Mouse (Mus musculus) forebrain, embryonic 14.5 days (tissue): ENCODE results near the gene Traf7. TPM values are rescaled to one million over a fixed set of nuclear protein-coding genes. Genes with fewer than 3 reads are reported as not detected.
A peak's percentile ranks its signal among the peaks of the same experiment; 100 is the strongest.

ENCODE experiments used
- ATAC-seq: fragments of 200-750 bp; cut with Nextera tagmentation; 2 replicates; pipeline ENCODE4 v1.8.0; 2017; ENCODE audit warnings: mild to moderate bottlenecking, moderate library complexity
- DNase-seq: peaks from one replicate; pipeline ENCODE4 v3.0.0-alpha.2; 2015; ENCODE audit warnings: low spot score
- H3K27ac ChIP-seq: fragments of 300-500 bp; sonication (generic); 2 replicates; pipeline ENCODE4 v1.5.1; 2014; ENCODE audit warnings: low read depth, mild to moderate bottlenecking, control low read depth, low read length, moderate library complexity
- H3K27me3 ChIP-seq: fragments of 300-500 bp; sonication (generic); replicated peaks from 2 replicates; pipeline ENCODE4 v1.6.1; 2014; ENCODE audit warnings: low read length, control low read depth, mixed read lengths; ENCODE audit not compliant: control insufficient read depth, insufficient read depth
- H3K36me3 ChIP-seq: fragments of 300-500 bp; sonication (generic); 2 replicates; pipeline ENCODE4 v1.6.1; 2014; ENCODE audit warnings: low read length, control low read depth; ENCODE audit not compliant: control insufficient read depth, insufficient read depth
- H3K4me1 ChIP-seq: fragments of 300-500 bp; sonication (generic); 2 replicates; pipeline ENCODE4 v1.6.1; 2014; ENCODE audit warnings: antibody characterized with exemption, low read length, control low read depth; ENCODE audit not compliant: control insufficient read depth, insufficient read depth
- H3K4me2 ChIP-seq: fragments of 300-500 bp; sonication (generic); 2 replicates; pipeline ENCODE4 v1.6.1; 2014; ENCODE audit warnings: mild to moderate bottlenecking, control low read depth, low read length
- H3K4me3 ChIP-seq: fragments of 300-500 bp; sonication (generic); 2 replicates; pipeline ENCODE4 v1.5.1; 2014; ENCODE audit warnings: low read depth, low read length, control low read depth
- H3K9ac ChIP-seq: fragments of 300-500 bp; sonication (generic); 2 replicates; pipeline ENCODE4 v1.6.1; 2014; ENCODE audit warnings: mild to moderate bottlenecking, low read length, control low read depth, moderate library complexity
- H3K9me3 ChIP-seq: fragments of 300-500 bp; sonication (generic); replicated peaks from 2 replicates; pipeline ENCODE4 v1.6.1; 2016; ENCODE audit warnings: low read length, control low read depth, mixed read lengths; ENCODE audit not compliant: control insufficient read depth
- WGBS: fragments of 180-500 bp; shearing (Covaris S2); extraction: QIAGEN DNeasy Blood & Tissue Kit; methylation state at CpG from one replicate; pipeline ENCODE4 v1.1.7; 2014; 5-methylcytosine and 5-hydroxymethylcytosine counted together
- polyA plus RNA-seq: library from polyadenylated mRNA; unstranded; fragments of >200 nt; fragmentation: Nextera tagmentation; extraction: Ambion mirVana; gene quantifications from 2 replicates; pipeline ENCODE4 v1.2.1, GENCODE M21; 2014

The Traf7 gene
- polyA plus RNA-seq, 1 experiment from 2014 or later, result 80.1 TPM

GRCm38 (mm10) chr17:24529007-24529451 is 1.3 kb upstream of the Traf7 start:
- DNase-seq (peak; percentile 79), ATAC-seq (no peak)
- Histone ChIP-seq H3K9ac (peak overlapping the region; percentile 85), H3K4me1 (peaks cover 30% of the 10 kb centered on the region), H3K27me3 (no peaks in the 10 kb centered on the region), H3K27ac (peak overlapping the region; percentile 78; the same call in 1 of the 2 replicates), H3K36me3 (peaks cover 17% of the 10 kb centered on the region), H3K4me2 (peak overlapping the region; percentile 94), H3K9me3 (no peaks in the 10 kb centered on the region), H3K4me3 (peak overlapping the region; percentile 61)
- WGBS, result 2% methylated on average over 4 of the region's 4 CpGs

GRCm38 (mm10) chr17:24528560-24528918 is 801 bp upstream of the Traf7 start:
- under 1% methylated on average over 8 of the region's 8 CpGs for WGBS
- Histone ChIP-seq H3K4me1 (peaks cover 30% of the 10 kb centered on the region), H3K36me3 (peaks cover 17% of the 10 kb centered on the region), H3K9ac (peak overlapping the region; percentile 85), H3K4me2 (peak overlapping the region; percentile 94), H3K27me3 (no peaks in the 10 kb centered on the region), H3K9me3 (no peaks in the 10 kb centered on the region), H3K4me3 (peak overlapping the region; percentile 61), H3K27ac (peak overlapping the region; percentile 78)
- ATAC-seq (no peak), DNase-seq (no peak)

- H3K36me3 ChIP-seq, result peaks cover 17% of the 10 kb centered on the region
- 0% methylated on average over 12 of the region's 19 CpGs for WGBS
- DNase-seq (peak; percentile 22), ATAC-seq (no peak)
- peak overlapping the region; percentile 49; the same call in 1 of the 2 replicates for H3K27ac ChIP-seq
- H3K4me3 ChIP-seq, result peak overlapping the region; percentile 82
- H3K4me2 ChIP-seq, result peak overlapping the region; percentile 75
- peaks cover 22% of the 10 kb centered on the region for H3K4me1 ChIP-seq
- no peaks in the 10 kb centered on the region for H3K9me3 ChIP-seq
- peak overlapping the region; percentile 89 for H3K9ac ChIP-seq
- H3K27me3 ChIP-seq, result no peaks in the 10 kb centered on the region
Measured at GRCm38 (mm10) chr17:24527315-24527714, 423 bp downstream of the Traf7 start.

GRCm38 (mm10) chr17:24524734-24525133 is 3.0 kb downstream of the Traf7 start:
- H3K9ac ChIP-seq, result no peak overlapping the region
- H3K9me3 ChIP-seq, result no peaks in the 10 kb centered on the region
- H3K27me3 ChIP-seq, result no peaks in the 10 kb centered on the region
- WGBS, result 83% methylated on average over 2 of the region's 2 CpGs
- H3K4me1 ChIP-seq, result peaks cover 14% of the 10 kb centered on the region
- DNase-seq (no peak), ATAC-seq (no peak)
- no peak overlapping the region for H3K4me2 ChIP-seq
- no peak overlapping the region for H3K4me3 ChIP-seq
- H3K36me3 ChIP-seq, result peaks cover 8% of the 10 kb centered on the region
- H3K27ac ChIP-seq, result no peak overlapping the region

GRCm38 (mm10) chr17:24520450-24520849 is 7.3 kb downstream of the Traf7 start:
- DNase-seq, result no peak
- 95% methylated on average over 4 of the region's 4 CpGs for WGBS
- ATAC-seq, result no peak

GRCm38 (mm10) chr17:24514270-24515257 is 13.2 kb downstream of the Traf7 start:
- no peaks in the 10 kb centered on the region for H3K27me3 ChIP-seq
- 88% methylated on average over 24 of the region's 24 CpGs for WGBS
- peak overlapping the region; percentile 6; the same call in 1 of the 2 replicates for H3K27ac ChIP-seq
- H3K9me3 ChIP-seq, result no peaks in the 10 kb centered on the region
- no peak for DNase-seq
- peaks cover 90% of the 10 kb centered on the region for H3K36me3 ChIP-seq
- H3K4me3 ChIP-seq, result no peak overlapping the region
- no peak for ATAC-seq
- no peak overlapping the region for H3K4me2 ChIP-seq
- H3K4me1 ChIP-seq, result no peaks in the 10 kb centered on the region
- no peak overlapping the region for H3K9ac ChIP-seq

More at GRCm38 (mm10) chr17:24520450-24520849, 7.3 kb downstream of the Traf7 start:
- Histone ChIP-seq H3K27ac (no peak overlapping the region), H3K27me3 (no peaks in the 10 kb centered on the region), H3K9me3 (no peaks in the 10 kb centered on the region), H3K4me2 (no peak overlapping the region), H3K36me3 (peaks cover 40% of the 10 kb centered on the region), H3K4me1 (no peaks in the 10 kb centered on the region), H3K9ac (no peak overlapping the region), H3K4me3 (no peak overlapping the region)

- peaks cover 95% of the 10 kb centered on the region for H3K36me3 ChIP-seq
- WGBS, result 46% methylated on average over 5 of the region's 5 CpGs
Measured at GRCm38 (mm10) chr17:24513609-24514008, 14.1 kb downstream of the Traf7 start.

GRCm38 (mm10) chr17:24507806-24508460 is 19.8 kb downstream of the Traf7 start:
- Histone ChIP-seq H3K27ac (no peak overlapping the region), H3K27me3 (no peaks in the 10 kb centered on the region), H3K4me1 (no peaks in the 10 kb centered on the region), H3K36me3 (peaks cover 94% of the 10 kb centered on the region), H3K4me3 (no peak overlapping the region), H3K9me3 (no peaks in the 10 kb centered on the region), H3K9ac (no peak overlapping the region), H3K4me2 (no peak overlapping the region)
- no peak for DNase-seq
- ATAC-seq, result no peak
- WGBS, result 85% methylated on average over 12 of the region's 12 CpGs

More at GRCm38 (mm10) chr17:24513609-24514008, 14.1 kb downstream of the Traf7 start:
- Histone ChIP-seq H3K4me2 (no peak overlapping the region), H3K4me1 (no peaks in the 10 kb centered on the region), H3K27me3 (no peaks in the 10 kb centered on the region), H3K9ac (no peak overlapping the region), H3K27ac (no peak overlapping the region), H3K4me3 (no peak overlapping the region), H3K9me3 (no peaks in the 10 kb centered on the region)
- DNase-seq, result peak; percentile 68
- ATAC-seq, result peak; percentile 54
